Mouse (Mus musculus): ENCODE results near the gene Zfp952. TPM values are rescaled to one million over a fixed set of nuclear protein-coding genes. Genes with fewer than 3 reads are reported as not detected.
A peak's percentile ranks its signal among the peaks of the same experiment; 100 is the strongest.
"Not testable (repeated sequence)": the region's sequence is repeated elsewhere in the genome, so short reads cannot be mapped to it uniquely, and the experiment has no call there.

Zfp952 gene
- 1 to 10 TPM; 3.1 to 5.4 TPM for total RNA-seq (2021)
- long read RNA-seq, experiment 1, partial matches to known transcripts = 0 of 2 reads
- long read RNA-seq, experiment 1, other reads (novel, unspliced or antisense) = 1 of 2 reads
- long read RNA-seq, experiment 2, partial matches to known transcripts = 0 of 4 reads
- long read RNA-seq, experiment 2, other reads (novel, unspliced or antisense) = 1 of 4 reads

DNA sequence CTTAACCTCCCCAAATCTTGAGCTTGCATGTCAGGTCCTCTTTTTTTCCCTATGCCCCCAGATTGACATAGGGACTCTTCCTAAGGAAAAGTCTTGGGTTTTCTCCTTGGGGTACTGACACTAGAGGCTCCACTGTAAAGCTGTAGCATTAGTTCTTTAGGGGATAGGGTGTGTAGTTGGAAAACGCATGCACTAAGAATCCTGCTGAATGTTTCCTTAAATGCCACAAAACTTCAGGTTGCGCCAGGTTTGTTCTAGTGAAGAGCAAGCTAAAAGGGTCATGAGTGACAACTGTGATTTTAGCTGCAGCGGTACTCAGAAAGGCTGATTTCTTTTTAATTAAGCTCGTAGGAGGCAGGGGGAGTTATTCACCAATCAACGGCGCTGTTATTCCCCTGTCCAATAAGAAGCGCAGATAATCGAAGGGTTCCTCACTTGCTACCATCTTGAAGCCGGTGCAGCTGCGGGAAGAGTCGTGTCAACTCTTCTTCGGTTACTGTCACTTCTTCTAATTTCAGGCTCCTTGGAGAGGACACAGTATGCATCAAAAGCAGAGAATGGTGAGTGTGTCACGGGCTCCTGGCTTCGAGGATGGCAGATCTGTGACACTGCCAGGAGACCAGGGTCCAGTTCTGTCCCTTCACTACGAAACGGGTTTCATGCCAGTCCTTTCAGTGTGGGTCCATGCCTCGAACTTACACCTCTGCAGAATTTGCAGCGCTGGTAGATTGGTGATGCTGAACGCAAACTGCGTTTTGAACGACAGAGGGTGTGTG lies at the start of gene Zfp952:
Gene Zfp952, plus strand, starts transcription at position 431 of the 776 bp plus-strand sequence.
- DNase-seq = peak; percentile 59 to 68
- intact Hi-C loops (cut with DNase I) = no loop called here

DNA sequence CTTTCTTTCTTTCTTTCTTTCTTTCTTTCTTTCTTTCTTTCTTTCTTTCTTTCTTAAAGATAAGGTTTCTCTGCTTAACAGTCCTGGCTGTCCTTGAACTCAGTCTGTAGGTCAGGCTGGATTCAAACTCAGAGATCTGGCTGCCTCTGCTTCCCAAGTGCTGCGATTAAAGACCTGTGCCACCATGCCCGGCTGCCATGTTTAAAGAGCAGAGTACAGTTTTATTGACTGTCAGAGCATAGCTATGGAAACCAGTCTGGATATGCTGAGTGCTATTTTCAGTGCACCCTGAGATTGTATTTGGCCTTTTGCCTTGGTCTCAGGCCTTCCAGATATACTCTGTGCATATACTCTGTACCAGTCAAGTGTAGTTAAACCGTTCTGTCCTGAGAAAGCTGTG lies 49.3 kb upstream of the Zfp952 start:
- DNase-seq = no peak
- intact Hi-C loops (cut with DNase I) = no loop called here

DNA sequence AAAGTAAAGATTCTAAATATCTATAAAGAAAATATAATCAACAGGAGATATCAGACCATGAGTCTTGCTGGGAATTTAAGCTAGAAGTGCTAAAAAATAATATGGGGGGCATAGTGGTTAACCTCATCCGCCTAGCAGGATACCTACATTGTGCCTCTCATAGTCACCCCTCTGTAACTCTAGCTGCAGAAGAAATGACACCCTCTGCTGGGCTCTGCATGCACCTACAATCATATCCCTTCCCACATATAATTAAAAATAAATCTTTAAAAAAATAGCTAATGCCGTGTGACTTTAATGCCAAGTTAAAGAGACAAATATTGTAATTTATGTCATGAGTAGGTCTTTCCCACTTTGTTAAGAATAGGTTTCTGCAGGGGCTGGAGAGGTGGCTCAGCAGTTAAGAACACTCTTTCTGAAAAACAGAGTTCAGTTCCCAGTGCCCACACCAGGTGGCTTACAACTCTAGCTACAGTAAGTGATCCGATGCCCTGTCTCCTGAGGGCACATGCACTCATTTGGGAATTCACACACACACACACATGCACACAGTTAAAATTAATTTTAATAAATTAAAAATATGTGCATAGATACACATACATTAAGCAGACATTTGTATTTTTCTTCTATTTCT lies 48.4 kb upstream of the Zfp952 start:
- intact Hi-C loops (cut with DNase I) = loop anchor here (5.0 kb wide), 2 partner anchors 37 to 177 kb away; no protein-coding TSS in a partner anchor
- no peak for DNase-seq

DNA sequence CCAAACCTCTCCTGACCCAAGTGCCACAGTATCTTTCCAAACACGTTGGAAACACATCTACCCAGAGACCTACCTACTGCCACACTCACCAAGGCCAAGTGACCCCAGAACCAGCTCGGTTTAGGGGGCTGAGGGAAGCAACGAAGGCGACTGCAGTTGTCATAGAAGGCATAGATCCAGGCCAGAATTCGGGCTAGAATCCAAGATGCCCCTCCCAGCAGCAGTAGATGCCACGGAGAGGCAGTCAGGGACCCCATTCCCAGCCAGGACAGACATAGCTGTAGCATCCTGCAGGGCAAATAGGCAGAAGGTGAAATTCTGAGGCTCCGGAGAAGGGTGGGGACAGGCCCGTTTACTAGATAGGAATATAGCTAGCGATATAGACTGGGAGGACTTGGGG lies 46.2 kb upstream of the Zfp952 start:
- intact Hi-C loops (cut with DNase I) = loop anchor here (5.0 kb wide), 2 partner anchors 39 to 179 kb away; no protein-coding TSS in a partner anchor
- DNase-seq = no peak

DNA sequence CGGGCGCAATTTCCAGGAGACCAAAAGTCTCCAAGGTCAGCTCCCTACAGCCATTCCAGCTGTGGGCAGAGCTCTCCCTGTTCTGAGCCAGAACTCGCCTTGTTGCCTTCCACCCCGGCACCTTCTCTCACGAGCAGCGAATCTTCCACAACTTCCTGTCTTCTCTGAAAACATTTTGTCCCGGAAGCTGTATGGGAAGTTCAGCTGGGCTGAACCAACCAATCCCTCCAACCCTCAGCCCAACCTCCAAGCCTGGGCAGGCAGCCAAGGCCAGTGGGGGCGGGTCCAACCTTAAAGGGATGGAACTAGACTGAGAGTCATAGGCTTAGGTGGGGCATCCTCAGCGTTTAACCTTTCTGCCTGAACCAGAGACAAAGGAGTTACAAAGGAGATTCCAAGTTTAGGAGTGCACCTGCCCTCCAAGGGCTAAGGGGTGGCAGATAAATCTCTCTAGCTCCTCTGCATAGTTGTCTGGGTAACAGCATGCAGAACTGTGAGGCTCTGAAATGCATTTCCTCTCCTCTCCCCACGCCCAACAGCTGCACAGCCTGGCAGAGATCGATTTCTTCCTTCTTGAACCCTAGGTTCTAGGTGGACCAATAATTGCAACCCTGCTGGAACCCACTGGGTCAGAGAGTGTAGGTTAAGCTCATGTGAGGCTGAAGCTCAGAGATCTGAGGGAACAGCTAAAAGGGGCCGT lies 45.6 kb upstream of the Zfp952 start, which contains the start of gene Cyp4f13:
Gene Cyp4f13, minus strand, starts transcription at position 188 of the 700 bp plus-strand sequence.
- peak; percentile 98 to 100 for DNase-seq
- intact Hi-C loops (cut with DNase I) = loop anchor here (5.0 kb wide), 2 partner anchors 40 to 180 kb away; no protein-coding TSS in a partner anchor

DNA sequence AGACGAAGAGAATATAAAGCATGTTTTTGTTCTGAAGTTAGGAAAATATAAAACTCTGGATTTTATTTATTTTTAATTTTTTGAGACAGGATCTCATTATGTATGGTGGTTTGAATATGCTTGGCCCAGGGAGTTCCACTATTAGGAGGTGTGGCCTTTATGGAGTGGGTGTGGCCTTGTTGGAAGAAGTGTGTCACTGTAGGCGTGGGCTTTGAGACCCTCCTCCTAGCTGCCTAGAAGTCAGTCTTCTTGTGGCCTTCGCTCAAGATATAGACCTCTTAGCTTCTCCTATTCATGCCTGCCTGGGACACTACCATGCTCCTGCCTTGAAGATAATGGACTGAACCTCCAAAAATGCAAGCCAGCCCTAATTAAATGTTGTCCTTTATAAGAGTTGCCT lies 42.8 kb upstream of the Zfp952 start:
- intact Hi-C loops (cut with DNase I) = loop anchor here (10.0 kb wide), 1 partner anchor 315 kb away; no protein-coding TSS in a partner anchor
- no peak for DNase-seq

DNA sequence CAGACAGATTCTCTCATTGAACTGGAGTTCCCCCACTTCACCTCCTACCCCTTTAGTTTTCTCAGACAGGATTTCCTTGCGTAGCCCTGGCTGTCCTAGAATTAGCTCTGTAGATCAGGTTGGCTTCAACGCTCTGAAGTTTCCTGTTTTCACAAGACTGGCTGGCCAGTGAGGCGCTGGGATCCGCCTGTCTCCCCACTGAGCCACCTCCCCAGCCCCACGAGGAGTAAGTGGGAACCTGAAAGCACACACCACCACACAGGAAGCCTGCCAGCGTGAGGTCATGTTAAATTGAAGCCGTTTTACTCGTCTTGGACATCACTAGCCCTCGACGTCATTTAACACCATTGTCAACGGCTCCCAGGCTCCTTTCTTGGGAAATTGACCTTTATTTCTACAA lies 41.9 kb upstream of the Zfp952 start:
- intact Hi-C loops (cut with DNase I) = loop anchor here (10.0 kb wide), 1 partner anchor 316 kb away; no protein-coding TSS in a partner anchor
- DNase-seq = no peak

DNA sequence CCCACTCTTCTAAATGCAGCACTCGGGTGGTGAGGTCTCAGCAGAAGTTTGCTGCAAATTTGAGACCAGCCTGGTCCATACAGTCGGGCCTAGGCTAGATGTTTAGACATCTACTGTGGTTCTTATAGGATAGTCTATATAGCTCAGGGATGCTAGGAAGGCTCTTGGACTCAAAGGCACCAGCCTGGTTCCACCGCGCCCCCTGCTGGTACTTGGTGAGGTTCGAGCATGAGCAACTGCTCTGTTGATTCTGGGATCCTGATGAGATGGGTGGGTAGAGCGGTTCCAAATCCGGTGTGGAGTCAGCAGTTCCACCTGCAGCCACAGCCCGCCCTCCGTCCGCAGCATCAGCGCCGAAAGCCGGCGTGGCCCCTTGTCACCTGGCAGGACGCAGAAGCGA lies 41.5 kb upstream of the Zfp952 start:
- intact Hi-C loops (cut with DNase I) = loop anchor here (10.0 kb wide), 1 partner anchor 317 kb away; no protein-coding TSS in a partner anchor
- peak; percentile 70 to 80 for DNase-seq

DNA sequence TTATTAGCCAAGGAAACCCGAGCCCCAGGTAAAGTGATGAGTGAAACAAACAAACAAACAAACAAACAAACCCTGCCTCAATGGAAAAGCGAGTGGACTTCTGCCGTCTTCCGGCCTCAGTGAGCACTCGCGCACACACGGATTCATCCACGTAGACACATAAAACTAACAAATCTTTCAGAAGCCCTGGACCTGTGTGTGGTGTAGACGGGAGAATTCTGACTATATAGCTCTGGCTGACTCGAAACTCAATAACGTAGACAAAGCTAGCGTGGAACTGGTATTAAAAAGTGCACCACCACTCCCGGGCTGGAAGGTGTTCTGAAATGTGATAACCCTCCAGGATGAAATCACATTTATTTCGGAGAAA lies 27.7 kb upstream of the Zfp952 start:
- intact Hi-C loops (cut with DNase I) = no loop called here
- no peak for DNase-seq

DNA sequence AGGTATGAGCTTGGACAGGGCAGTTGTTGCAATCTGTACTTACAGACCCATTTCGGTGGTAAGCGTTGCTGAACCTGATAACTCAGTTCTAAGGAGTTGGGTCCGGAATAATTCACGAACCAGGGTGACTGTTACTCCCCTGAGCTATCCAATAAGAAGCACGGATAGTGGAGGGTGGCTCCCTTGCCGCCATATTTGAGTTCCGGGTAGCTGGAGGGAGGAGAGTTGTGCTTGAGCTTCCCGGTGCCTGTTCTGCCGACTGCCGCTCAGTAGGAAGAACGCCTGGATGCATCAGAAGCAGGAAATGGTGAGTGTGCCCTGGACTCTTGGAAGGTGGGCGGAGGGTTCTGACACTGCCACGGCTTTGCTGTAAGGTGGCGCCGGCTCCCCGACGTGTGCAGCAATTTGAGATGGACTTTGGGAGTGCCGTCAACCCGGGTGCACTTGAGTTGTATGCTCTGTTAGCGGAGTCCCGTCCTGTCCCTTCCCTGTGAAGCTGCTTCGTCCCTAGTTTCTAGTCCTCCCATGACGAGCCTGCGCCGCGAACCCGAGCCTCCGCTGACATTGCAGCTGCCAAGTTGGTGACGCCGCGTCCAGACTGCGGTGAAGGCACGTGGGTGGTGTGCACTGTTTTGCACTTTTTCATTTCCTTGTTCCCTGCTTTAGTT lies 27.2 kb upstream of the Zfp952 start, which contains the start of gene Zfp472:
Gene Zfp472, plus strand, starts transcription at position 192 of the 668 bp plus-strand sequence.
- peak; percentile 81 to 82 for DNase-seq
- intact Hi-C loops (cut with DNase I) = no loop called here

DNA sequence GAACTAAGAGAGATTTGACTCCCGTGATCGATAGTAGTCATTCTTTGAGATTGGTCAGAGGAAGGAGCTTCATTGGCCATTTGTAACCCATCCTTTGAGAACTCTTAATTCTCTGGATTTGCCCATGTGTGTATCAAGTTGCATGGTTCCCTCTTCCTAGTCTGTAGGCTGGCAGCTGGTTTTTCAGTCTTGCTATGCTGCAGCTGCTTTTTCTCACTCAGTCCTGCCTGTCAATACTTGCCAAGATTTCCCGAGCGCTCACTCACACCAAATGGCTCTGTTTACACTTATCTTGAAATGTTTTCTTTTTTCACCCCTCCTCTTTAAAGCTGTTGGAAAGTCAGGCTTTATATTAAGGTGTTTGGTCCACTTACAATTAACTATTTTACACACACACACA lies 11.6 kb upstream of the Zfp952 start:
- intact Hi-C loops (cut with DNase I) = no loop called here
- DNase-seq = no peak

DNA sequence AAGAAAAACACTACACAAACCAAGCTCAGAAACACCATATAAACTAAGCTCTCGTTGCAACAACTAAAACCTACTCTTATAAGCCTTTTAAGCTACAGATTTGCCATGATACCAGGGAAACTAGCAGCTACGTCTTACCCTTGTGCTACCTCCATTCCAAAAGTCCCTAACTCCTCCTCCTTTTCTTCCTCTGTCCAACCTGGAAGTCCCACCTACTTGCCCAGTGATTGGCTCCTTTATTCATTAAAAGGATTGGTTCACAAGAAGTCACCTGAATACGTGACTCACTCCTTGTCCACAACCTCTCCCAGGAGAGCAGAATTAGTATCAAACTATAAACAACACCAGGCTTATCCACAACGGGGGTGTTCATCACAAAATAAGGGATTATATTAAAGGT lies 6.6 kb upstream of the Zfp952 start:
- no peak for DNase-seq

DNA sequence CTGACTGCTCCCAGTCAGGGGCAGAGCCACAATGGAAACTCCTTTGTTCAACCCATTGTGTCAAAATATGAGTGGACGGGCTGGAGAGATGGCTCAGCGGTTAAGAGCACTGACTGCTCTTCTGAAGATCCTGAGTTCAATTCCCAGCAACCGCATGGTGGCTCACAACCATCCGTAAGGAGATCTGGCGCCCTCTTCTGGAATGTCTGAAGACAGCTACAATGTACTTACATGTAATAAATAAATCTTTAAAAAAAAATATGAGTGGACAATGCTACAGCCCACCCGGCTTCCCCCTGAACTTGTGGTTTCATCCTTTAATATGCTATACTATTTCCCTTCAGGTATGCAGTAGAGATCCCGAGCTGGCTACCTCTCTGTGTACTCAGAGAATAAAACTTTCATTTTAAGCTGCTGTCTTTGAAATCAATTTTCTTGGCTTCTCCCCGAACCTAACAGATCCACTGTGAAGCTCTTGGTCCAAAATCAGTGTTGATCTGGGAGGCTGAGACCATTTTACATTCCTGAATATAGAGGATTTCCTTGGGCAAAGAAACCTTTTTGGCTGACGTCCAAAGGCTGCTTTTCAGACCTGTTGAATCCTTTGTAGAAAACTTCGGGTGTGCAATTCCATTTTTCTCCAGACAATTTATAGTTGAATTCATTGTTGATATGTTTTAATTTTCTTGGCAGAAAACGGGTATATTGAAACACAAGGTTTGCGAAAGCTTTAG lies 797 bp upstream of the Zfp952 start:
- intact Hi-C loops (cut with DNase I) = no loop called here
- DNase-seq = no peak

More for the DNA sequence above, 6.6 kb upstream of the Zfp952 start:
- intact Hi-C loops (cut with DNase I) = no loop called here

DNA sequence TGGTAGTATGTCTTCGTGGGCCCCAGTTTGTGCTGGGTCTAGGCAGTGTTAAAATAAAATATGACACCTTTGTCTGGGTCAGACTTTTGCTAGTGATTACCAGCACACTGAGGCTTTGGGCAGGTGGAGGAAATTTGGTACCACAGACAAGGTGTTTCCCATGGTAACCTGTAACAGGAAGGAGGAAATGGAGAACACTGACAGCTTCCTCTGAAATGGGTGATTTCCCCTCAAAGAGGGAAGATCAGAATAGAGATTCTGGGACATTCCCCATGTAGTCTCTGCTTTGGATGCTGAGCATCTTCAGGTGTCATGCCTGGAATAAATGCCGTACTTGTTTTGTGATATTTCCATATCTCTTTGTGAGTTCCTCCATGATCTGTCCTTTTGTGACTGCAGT lies 5.6 kb downstream of the Zfp952 start:
- intact Hi-C loops (cut with DNase I) = no loop called here
- DNase-seq = no peak

DNA sequence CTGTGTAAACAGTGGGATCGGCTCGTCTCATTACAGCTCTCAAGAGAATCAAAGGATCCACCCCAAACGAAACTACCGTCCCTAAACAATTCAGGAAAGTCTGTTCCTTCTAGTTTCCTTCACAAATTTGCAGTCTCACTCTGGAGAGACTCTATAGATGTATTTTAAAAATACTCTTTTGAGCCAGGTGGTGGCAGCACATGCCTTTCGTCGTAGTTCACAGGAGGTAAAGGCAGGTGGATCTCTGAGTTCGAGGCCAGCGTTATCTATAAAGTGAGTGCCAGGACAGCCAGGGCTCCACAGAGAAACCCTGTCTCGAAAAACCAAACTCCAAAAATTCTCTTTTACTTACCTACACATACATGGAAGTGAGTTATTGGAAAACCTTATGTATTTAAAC lies 15.4 kb downstream of the Zfp952 start:
- no peak for DNase-seq
- intact Hi-C loops (cut with DNase I) = no loop called here

DNA sequence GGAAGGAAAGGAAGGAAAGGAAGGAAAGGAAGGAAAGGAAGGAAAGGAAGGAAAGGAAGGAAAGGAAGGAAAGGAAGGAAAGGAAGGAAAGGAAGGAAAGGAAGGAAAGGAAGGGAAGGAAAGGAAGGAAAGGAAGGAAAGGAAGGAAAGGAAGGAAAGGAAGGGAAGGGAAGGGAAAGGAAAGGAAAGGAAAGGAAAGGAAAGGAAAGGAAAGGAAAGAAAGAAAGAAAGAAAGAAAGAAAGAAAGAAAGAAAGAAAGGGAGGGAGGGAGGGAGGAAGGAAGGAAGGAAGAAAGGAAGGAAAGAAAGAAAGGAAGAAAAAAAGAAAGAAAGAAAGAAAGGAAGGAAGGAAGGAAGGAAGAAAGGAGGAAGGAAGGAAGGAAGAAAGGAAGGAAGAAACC lies 27.5 kb downstream of the Zfp952 start:
- DNase-seq; intact Hi-C loops (cut with DNase I): not testable (repeated sequence)

DNA sequence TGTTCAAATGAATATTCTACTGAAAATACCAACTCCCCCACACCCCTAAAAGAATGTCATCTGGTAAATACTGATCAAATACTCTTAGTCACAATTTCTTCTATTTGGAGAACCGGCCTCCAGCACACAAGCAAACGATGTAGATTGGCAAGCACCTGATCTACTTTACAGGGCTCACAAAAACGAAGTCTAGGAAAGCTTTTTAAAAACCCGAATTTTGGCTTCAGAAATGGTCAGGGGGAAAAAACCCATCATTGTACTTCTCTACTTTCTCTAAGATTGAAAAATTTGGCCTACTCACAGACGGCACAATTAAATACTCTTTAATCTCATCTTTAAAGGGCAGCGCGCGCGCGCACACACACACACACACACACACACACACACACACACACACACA lies 39.4 kb downstream of the Zfp952 start:
- intact Hi-C loops (cut with DNase I) = no loop called here

DNA sequence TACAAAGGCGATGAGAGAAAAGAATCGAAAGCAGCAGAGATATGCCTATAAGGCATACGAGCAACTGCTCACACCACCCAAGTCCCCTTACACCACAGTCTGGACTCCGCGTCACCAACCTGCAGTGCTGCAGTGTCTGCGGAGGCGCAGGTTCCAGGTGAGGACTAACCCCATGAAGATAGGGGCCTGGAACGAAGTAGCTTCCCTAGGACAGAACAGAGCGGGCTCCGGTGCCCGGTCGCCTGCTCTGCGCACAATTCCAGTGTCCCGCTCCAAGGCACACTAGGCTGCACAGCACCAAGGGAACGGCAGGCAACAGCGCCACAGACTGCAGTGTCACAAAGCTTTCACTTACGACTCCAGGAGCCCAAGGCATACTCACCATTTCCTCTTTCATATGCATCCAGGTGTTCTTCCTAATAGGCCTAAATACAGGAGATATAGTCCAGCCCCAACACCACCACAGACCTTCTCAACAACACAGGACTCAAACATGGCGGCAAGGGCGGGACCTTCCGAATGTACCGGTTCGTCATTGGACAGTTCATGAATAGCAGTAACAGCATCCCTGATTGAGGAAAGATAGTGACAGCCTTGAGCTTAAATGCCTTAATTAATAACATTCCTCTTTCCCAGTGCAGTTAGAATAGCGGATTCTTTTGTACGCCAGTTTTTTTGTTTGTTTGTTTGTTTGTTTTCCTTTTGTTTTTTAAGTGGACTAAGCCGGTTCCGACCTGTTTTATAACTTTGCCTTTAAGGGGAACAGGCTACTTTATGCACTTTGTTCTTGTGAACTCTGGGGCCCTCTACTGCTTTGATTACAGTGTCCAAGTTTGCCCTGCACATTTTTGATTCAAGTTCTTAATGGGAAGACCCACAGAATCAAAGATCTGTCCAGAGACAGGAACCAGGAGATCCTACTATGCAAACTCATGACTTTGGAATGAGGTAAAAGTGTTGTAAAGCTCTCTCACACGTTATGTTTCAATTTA lies 40.3 kb downstream of the Zfp952 start, which contains the start of gene Zfp763:
Gene Zfp763, minus strand, starts transcription at position 503 of the 992 bp plus-strand sequence.
- peak; percentile 53 to 68 for DNase-seq
- intact Hi-C loops (cut with DNase I) = no loop called here

More for the DNA sequence above, 39.4 kb downstream of the Zfp952 start:
- no peak for DNase-seq

All from gastrocnemius, postnatal 36 days (tissue).